Mouse (Mus musculus): ENCODE results near the gene Zfp366.

The Zfp366 gene

DNA sequence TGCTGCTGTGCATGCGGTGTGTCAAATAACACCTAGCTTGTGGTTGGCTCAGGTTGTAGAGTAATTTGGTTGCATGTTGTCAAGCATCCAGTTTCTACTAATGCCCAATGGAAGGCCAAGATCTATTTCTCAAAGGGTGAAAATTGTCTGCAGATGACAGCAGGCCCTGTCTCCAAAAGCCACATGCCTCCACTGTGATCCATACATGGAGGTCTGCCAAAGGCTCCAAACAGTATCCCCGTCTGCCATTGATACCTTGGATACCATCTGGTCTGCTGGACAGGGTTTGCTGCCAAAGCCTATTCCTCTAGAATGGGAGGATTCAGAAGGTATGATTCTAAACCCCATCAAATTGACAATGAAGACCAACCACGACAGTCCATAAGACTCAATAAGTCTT is 74.1 kb downstream of the Zfp366 start:
- DNase-seq = no peak

DNA sequence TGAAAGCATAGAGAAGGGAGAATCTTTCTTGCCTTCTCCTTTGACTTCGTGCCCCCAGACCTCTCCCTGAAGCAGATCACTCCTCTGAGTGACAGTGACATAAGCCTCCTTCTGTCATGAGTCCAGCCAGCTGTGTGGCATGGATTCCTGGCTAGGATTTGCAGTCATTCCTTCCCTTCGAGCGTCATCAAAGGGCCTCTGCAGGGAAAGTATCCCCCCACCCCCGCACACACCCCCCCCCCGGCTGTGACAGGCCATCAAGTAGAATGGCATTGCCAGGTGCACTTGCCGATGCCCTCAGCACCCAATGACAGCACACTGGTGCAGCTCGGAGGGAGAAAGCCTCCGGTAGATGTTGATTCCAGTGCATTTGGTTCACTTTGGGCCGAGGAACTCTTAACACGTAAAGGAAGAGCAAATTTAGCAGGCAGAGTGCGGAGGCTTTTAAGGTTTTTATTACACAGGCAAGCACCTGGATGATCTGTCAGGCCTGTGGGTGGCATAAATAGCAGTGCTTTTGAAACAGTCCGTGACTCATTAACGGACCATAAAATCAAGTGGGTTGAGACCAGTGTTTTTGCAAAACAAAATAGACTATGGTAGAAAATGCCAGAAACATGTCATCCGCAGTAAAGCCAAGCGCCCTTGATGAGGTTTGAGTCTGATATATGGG is 75.0 kb downstream of the Zfp366 start:
- no peak for DNase-seq

- DNase-seq = no peak
These were observed 77.8 kb downstream of the Zfp366 start for GRCm38 (mm10) chr13:99262406-99262805.

DNA sequence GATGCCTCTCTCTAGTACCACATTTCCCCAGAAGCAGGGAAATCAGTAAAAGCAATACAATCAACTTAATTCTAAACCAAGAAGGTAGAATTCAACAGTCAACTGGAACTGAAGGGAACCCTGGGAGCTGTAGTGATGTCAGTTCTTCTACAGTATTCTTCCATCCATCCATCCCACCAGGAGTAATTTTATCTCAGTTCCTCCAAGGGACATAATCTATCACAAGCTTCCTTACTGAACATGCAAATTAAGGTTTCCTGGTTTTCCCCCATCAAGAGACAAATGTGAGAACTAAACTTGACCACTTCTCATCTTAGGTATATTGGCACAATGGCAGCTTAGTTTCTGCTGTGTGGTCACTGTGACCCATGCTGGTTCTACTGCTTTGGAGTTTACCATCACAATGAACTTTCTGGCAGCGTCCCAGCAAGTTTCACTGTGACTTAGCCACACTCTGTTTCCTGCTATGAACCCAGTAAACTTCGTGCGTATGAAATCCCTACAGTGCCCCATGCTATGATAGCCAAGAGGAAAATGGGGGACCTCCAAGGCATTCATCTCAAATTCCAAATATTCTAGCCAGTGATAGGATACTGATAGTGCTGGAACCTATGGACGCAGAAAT is 78.6 kb downstream of the Zfp366 start:
- no peak for DNase-seq

DNA sequence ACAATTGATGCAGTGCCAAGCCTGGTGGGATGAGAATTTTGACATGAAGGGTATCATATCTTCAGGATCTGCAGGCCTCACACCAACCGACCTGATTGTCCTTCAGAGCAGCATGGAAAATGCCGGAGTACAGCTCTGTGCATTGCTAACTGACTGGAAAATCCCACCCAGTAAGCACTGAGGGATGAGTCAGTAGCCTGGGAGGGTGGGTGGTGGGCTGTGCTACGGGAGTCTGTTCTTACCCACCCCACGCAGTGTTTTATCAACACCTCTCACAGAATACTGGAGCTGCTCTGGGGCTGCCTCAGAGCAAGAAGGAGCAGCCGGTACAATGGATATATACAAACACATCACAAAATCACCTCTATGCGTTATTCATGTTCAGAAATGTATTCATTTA is 79.9 kb downstream of the Zfp366 start:
- no peak for DNase-seq

- no peak for DNase-seq
These were observed 87.4 kb downstream of the Zfp366 start for GRCm38 (mm10) chr13:99272046-99272445.

DNA sequence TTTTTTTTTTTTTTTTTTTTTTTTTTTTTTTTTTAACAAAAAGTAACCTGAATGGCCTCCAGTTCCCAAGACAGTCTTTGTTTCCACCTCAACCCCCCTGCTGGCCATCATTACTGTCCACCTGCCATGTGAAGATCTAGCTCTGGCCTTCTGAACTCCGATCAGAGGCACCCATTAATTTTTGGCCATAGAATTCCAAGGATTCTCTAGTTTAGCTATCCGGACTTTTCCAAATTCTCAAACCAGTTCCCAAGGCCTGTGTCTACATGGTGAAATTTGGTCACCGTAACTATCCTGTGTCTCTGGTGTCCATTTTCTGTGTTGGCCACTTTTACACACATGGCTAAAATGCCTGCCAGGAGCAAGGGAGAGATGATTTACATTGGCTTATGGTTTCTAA is 92.9 kb downstream of the Zfp366 start:
- DNase-seq = no peak

DNA sequence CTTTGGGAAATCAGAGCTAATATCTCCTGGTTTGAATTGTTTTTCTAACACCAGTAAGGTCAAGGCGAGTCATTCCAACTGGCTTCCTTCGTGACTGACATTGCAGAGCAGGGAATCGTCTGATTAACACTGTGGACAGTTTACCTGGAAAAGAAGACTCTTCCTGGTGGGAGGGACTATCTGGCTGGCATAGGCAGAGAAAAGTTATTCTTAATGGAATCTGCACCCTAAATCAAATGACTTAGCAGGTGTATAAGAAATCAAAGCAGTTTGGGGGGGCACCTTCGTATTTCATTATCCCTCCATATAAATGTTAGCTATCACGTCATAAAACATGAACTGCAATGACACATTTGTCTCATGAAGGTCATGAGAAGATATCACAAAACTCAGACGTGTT is 93.9 kb downstream of the Zfp366 start:
- no peak for DNase-seq

- no peak for DNase-seq
These were observed 94.7 kb downstream of the Zfp366 start for GRCm38 (mm10) chr13:99279351-99279750.

- DNase-seq = no peak
These were observed 98.3 kb downstream of the Zfp366 start for GRCm38 (mm10) chr13:99282961-99283360.

DNA sequence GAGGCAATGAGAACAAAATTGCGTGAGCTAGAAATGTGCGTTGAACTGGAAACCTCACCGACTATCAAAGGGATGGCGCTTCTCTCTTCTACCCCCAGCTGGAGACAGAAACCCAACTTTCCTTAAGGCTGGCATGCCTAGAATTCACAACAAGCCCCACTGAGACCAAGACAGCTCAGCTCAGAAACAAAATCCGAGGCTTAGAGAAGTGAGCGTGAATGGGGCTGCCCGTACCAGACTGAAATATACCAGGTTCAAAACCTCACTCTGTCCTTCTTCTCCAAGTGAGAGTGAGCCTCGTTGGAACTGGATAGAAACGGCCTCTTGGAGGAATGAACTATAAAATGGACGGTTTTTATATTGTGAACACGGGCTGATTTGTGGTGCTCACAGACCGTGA is 99.3 kb downstream of the Zfp366 start:
- DNase-seq = peak; percentile 7

DNA sequence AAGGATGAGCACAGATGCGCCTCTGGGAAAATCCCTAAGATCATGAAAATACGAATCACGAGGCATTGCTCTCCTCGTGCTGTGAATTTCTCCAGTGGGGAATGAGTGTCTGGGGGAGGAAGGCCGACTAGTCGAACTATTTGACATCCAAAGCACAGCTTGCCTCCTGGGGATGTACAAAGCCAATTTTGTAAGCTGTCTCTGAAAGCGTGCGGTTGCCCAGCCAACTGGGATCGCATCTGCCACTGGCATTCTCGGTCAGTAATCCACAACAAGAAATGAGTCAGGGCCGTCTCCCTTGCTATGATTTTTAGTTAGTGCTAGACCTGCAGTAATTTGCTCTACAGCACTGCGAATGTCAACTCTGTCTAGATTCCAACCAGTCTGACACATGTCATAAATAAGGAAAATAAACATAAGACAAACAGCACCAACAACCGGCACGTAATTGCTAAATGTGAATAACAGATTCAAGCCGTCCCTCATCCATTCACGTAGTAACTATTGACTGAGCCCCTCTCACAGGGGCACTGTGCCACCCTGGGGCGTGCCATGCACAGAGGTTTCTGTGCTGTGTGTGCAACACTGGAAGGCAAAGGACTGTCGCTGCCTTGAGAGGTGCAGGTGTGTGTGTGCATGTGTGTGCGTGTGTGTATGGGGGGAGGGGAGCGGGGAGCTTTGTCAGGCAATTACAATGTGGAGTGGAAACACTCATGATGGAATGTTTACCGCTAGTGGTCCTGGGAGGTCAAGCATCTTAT is 100.0 kb downstream of the Zfp366 start:
- peak; percentile 47 for DNase-seq

GRCm38 (mm10) chr13:99285241-99285640 is 100.6 kb downstream of the Zfp366 start:
- no peak for DNase-seq

- DNase-seq = no peak
These were observed 102.6 kb downstream of the Zfp366 start for GRCm38 (mm10) chr13:99287207-99287606.

GRCm38 (mm10) chr13:99287786-99288185 is 103.2 kb downstream of the Zfp366 start:
- no peak for DNase-seq

DNA sequence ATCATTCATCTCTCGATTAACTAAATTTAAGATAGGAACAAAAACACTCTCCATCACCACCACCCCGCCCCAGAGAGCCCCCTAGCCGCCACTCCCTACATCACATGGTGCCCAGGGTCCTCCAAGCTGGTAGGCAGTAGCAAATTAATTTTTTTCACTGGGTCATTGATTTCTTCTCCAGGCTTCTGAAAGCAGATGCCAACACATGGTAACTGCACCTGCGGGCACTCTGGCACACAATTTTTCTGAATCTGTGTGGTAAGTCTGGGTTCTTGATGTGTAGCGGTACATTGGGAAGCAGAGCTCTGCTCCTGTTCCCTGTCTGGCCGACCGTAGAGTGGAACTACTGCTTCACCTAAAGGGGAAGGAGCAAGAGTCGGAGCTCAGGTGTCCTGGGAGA is 106.1 kb downstream of the Zfp366 start:
- DNase-seq = no peak

DNA sequence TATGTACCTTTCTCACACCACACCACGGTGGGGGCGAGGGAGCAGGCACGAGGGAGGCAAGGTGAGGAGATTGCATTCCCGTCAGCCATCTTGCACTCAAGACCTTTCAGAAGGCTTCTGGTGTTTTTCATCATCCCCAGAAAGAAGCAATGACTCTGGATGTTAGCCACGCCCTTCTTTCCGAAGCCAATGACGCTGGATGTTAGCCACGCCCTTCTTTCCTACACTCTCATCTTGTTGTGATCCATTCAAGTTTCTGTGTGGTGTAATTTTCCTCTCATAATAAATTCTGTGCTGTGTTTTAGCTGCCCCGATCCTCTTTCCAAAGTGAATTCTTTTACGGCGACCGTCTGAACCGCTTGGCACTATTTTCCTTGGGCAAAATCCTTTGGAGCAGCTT is 109.6 kb downstream of the Zfp366 start:
- DNase-seq = no peak

- DNase-seq = no peak
These were observed 115.3 kb downstream of the Zfp366 start for GRCm38 (mm10) chr13:99299921-99300320.

Measured in retina, postnatal 1 day (tissue).